Mouse (Mus musculus) adrenal gland, adult 8-10 months (tissue): ENCODE measurements around the gene Ccr4. TPM values are rescaled to one million over a fixed set of nuclear protein-coding genes. Genes with fewer than 3 reads are reported as not detected.
A peak's percentile ranks its signal among the peaks of the same experiment; 100 is the strongest.

Experiments
- DNase-seq: peaks from one replicate; pipeline ENCODE4 v3.0.0; 2022
- total RNA-seq, 4 experiments: library from RNA; stranded (reverse); gene quantifications; 2 replicates each; pipeline ENCODE4 v1.2.4; 2022

Ccr4 gene
- not detected for total RNA-seq

DNA sequence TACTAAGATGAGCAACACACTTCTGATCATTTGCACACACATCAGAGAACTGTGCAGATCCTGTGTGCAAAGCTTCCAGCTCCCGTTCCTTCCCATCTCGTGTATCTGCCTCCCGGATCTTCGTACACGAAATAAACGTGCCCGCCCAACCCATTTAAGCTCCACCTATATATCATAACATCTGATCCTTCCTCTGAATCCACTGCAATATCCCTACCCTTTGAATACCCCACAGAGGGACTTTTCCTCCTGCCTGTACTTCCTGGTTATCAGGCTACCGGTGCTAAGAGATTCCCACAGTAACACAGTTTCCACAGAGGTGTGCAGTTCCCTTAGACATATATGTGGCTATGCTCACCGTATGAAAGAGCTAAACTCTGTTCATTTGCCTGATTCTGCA lies at the start of gene Ccr4:
Gene Ccr4 (minus strand): TSS at position 101 of the 400 bp plus-strand sequence.
- no peak for DNase-seq

DNA sequence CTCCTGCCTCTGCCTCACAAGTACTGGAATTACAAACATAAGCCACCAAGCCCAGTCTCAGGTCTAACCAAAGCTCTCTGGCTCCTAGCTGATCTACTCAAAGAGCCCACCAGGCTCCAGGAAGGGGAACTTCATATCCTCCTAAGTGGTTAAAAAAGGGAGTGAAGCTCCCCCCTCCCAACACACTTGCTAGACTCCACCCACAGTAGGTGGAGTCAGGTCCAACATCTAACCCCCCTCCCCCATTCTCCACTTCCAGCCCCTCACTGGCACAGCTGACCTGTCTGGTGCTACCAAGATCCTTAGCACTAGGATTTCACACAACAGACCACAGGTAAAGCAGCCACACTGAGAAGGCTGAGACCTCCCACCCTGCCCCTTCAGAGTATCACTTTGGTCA lies 49.1 kb upstream of the Ccr4 start:
- DNase-seq = no peak

DNA sequence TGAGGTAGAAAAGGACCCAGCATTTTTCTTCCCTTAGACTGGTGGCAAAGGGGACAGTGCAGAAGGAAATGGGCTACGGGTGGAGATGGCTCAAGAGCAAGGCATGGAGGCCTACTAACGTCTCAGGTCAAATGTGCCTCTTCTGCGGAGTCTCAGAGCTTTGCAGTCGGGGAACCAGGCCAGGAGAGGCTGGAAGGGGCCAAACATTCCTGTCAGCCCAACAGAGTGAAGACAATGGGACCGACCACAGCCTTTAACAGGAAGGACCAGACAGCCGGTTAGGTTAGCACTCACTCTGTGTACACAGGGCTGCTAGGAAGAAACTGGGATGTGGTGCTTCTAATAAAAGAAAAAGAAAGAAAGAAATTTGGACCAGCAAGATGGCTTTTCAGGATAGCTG lies 45.3 kb upstream of the Ccr4 start:
- DNase-seq = no peak

DNA sequence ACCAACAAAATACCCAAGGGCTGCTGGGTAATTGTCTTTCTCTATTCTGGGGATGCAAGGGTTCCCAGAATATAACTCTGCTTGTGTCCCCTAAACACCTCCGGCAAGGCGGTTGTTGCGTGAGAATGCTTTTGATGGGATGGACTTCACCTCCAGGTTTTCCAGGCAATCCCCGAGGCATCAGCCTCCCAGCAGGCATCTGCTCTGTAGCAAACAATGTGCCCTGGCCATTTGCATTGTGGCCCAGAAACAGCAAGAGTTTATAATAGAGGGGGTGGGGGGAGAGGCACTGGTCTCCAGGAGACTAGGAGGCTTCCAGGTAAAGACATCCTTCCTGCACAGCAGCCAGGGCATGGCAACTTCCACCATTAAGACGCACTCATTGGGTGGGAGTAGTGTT lies 44.4 kb upstream of the Ccr4 start:
- DNase-seq = no peak

DNA sequence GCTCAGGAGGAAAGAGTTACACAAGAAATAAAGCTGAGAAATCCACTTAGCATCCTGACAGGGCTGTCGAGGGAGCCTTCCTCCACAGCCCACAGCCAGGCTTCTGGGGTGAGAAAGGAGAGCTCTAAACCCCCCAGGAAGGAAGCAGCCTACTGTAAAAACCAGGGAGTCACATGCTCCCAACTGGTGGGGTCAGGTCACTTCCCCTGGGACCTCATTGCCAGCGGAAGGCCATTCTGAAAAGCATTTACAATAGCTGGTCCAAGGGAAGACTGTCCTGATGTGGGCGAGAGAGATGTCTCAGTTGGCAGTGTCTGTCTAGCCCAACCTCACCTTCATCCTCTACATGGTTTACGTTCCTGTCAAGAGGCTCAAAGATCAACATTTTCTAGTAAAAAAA lies 43.8 kb upstream of the Ccr4 start:
- no peak for DNase-seq

DNA sequence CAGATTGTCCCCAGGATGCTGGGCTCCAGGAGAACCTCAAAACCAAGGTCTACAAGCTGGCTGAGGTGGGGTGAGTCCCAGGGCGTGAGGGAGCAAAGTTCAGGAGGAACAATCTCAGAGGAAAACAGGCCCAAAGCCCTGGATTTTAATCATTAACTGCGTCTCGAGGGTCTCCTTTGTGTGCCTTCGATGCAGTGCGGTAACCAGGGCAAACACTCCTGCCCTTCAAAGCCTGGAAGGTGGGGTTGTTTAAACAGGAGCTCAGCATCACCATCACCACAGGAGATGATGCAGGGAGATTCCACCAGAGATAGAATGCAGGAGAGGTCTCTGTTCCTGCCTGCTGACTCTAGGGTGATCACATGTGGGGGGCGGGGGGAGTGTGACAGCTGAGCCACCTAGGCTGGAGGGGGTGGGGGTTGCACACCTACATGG lies 42.9 kb upstream of the Ccr4 start:
- no peak for DNase-seq

DNA sequence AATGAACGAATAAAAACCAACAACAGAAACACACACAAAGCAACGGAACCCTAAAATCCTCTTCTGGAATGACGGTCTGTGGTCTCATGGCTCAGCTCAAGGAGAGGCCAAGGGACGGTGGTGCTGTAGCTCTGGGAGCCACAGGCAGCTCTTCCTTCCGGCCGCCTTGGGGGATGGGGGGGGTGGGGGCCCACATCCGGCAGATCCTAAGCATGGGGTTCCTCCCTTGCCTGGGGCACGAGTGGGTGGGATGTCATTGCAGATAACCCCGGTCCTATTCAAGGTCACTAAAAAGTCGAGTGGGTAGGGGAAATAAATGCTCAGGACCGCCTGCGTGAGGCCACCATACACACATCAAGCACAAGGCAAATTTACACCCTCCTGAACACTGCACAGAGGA lies 42.0 kb upstream of the Ccr4 start:
- no peak for DNase-seq

DNA sequence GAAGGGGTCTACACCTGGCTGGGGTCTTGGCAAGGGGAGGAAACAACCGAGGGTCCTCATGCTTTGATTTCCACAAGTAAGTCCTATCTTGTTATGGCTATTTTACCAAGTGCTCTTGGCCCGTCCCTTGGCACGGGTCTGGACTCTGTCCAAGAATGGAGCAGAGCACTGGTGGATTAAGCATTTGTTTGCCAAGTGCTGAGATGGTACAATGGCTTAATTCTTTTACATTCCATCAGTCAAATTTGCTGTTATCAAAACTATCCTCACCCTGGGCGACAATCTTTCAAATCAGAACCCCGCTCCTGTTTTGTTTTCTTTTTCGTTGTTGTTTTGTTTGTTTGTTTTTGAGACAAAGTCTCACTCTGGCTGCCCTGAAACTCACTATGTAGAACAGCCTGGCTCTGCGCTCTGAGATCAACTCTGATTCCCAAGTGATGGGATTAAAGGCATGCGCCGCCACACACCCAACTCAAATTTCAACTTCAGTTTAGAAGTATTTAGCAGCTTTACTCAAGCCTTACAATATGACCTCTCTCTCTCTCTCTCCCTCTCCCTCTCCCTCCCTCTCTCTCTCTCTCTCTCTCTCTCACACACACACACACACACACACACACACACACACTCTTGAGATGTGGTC lies 40.2 kb upstream of the Ccr4 start:
- no peak for DNase-seq

DNA sequence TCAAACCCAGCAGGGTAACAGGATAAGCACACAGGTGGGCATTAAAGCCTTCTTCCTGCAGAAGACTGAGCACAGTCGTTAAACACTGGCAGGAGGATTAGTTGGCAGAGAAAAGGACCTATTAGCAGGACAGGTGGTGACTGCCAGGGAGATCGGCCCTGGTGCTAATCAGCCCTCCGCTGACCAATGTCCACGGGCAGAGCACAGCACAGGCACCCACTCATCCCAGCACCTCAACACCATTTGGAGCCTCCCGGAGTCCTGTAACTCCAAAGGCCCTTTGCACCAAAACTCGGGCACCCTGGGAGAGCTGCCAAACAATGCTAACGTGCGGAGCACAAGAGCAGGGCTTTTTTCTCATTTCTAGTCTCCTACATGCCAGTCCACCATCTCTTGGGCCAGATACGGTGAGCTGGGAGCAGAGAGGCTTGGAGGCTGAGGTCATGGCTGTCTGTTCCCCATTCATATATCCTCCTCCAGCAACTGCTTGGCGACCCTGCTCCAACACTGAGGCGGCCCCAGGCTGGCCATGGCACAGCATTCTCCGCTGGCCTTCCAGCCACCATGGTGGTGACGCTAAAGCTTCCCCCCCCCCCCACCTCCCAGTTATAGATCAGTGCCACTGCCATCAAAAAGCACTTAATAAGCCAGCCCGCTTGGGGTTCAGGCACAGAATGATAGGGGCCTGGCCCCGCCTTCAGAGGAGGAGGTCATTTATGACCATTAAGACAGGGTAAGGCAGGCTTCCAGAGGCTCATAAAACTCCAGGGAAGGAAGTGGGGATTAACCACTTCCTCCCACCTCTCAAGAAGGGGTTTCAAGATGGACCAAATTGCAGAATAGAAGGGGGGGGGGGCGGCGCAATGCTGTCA lies 39.4 kb upstream of the Ccr4 start:
- no peak for DNase-seq

DNA sequence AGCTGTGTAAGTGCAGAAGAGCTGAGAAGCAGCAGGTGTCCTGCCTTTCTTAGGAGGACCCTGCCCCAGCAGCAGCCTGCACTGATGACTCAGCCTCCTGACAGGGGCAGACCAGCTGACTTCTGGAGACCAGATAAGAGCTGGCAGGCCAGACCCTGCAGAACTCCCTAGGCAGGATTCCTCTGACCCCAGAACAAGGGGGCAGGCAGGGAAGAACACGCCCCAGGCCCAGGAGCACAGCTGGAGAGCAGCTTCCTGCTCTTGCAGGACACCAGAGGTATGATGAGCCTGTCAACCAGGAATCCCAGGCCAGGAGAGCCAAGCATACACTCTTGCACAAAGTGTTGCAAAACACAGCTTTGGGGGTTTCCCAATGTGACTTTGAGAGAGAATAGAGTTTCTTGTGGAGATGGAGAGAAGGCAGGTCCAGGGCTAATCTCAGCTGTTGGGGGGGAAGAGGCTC lies 36.6 kb upstream of the Ccr4 start:
- DNase-seq = no peak

DNA sequence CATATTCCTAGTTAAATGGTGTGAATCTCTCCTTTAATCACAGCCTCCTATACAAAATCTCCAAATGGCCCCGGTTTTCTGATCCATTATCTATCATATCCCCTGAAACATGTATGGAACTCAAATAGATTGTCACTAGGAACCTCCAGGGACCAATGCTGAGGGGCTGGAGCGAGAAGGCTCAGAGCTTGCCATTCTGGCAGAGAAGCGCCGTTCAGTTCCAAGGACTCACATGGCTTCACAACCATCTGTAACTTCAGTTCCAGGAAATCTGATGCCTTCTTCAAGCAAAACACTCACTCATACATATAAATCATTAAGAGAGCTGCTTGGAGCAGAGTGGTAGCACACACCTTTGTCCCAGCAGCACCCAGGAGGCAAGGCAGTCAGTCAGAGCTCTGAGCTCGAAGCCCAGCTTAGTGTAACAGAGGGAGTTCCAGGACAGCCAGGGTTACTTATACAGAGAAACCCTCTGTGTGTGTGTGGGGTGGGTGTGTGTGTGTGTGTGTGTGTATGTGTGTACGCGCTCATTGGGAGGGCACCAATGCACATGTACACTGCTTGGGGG lies 34.4 kb upstream of the Ccr4 start:
- DNase-seq = no peak

DNA sequence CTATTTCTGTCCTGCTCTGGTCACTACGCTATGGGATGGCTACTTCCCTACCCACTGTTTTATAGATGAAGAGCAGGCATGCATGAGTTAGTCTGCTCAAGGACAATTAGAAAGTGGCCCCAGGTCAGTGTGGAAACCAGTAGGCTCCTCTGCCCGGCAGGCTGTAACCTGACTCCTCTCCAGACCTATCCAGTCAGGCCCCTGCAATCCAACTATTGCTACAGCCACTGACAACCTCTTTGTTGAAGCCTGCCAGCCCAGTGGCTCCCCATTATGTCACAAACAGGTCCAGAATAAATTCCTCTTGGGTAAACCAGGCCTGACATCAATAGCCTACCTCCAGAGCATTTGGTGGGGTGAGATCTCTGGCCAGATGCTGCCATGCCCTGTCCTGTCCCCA lies 31.9 kb upstream of the Ccr4 start:
- no peak for DNase-seq

DNA sequence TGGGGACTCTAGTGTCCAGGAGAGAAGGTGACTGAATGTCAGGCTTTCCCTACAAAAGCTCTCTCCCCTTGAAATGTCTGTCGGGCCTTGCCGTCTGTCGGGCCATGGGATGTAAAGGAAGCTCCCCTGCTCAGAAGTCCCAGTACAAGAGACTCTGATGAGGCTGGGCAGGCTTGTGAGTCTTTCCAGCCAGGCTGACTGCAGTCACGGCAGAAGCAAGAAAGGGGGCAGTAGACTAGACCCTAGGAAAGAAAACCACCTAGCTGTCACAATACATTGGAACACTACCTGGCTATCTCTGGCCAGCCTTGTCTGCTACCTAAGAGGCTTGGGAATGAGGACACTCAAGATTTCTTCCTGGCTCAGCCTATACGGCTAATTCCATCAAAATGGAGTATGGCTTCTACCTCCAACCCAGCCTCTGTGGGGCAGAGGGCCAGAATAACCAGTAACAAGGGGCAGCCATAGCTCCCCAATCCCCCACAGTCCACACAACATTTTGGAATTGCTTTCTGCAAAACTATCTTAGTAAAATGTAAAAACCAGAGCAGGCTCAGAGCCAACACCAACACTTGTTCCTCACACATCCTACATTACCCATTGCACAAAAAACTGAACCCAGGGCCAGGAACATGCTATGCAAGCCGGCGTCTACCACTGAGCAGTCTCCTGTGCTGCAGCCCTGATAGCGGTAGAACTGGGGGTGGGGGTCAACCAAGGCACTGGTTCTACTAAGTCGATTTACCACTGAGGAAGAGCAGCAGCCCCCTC lies 30.2 kb upstream of the Ccr4 start:
- DNase-seq = no peak

DNA sequence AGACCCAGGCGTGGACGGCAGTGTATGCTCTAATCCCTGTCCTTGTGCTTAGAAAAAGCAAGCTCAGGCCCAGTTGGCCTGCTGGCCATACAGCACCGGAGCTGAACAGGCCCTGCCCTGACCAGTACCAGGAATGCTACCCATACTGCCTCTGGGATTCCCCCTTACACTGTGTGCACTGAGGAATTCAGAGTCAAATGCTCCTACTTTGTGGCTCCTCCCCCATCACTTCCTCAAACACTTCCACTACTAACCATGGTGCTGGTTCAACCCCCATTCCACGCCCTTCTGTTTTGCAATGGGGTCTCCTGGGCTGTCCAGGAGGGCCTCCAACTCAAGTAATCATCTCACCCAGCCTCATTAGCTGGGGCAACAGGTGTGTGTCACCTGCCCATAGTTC lies 29.1 kb upstream of the Ccr4 start:
- no peak for DNase-seq

DNA sequence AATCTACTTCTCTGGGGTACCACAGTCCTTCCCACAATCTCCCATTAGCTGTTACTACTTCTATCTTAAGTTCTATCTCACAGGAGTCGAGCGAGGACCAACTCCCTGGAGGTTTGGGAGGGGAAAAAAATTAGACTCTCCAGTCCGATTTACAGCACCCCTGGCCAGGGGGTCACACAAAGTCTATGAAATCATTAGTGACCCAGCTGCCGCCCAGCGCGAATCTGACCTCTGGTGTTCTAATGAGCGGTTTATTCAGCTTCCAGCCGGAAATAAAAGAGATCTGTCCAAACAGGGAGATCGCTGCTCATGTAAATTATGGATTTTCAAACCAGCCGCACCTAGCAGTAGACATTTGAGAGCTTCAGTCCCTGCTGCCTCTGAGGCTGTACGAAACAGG lies 26.6 kb upstream of the Ccr4 start:
- DNase-seq = no peak

DNA sequence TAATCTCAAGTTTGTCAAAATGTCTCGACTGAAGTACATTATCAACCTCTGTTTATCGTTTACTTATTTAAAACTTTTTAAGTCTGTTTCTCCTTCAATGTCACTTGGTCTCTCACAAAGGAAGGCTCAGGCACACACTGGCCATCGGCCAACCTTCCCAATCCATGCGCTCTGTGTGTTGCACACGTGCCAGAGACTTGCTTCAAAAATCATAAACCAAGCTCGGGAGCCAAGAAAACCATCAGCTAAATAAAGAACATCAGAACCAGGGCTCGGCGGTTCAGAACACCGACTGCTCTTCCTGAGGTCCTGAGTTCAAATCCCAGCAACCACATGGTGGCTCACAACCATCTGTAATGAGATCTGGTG lies 23.9 kb upstream of the Ccr4 start:
- DNase-seq = no peak

DNA sequence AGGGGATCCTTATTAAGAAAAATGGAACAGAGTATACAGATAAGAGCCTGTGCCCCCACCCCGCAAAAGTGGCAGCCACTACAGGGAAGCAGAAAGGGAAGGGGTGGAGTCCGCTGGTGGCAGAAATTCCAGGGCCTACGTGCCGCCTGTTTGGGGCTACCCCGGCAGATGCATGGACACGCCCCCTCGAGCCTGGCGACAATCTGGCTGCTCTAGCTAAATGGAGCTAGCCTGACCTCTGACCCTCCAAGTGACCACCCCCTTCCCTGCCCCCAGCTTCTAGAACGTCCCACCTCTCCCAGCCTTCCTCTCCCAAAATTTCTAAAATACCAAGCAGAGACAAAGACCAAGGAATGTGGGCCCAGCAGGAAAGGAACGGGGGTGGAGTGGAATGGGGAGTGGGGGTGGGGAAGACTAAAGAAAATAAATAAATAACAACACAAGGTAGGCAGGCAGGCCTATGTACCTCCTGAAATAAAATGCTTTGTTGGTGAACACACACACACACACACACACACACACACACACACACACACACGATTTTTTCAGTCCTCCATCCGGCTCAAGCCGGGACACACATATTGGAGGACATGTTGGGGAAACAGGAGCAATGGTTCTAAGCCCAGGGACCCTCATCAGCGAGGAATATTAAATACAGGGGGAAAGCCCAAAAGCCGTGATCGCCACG lies 23.4 kb upstream of the Ccr4 start:
- no peak for DNase-seq

DNA sequence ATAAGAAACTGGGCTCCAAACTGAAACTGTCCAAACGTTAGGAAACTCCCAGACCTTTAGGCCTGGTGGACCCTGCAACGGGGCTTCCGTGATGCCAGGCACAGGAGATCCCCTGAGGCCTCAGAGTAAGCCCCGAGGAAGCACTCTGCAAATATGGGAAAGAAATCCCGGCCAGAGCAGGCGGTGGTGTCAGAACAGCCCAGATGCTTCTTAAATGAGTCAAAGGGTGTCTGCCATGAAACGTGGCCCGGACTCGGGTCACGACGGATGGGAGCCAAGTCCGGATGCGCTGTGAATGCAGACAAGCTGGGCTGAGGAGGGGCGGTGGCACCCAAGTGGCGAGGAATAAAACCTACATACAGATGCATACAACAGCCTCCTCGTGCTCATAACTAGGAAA lies 22.4 kb upstream of the Ccr4 start:
- DNase-seq = peak; percentile 10

DNA sequence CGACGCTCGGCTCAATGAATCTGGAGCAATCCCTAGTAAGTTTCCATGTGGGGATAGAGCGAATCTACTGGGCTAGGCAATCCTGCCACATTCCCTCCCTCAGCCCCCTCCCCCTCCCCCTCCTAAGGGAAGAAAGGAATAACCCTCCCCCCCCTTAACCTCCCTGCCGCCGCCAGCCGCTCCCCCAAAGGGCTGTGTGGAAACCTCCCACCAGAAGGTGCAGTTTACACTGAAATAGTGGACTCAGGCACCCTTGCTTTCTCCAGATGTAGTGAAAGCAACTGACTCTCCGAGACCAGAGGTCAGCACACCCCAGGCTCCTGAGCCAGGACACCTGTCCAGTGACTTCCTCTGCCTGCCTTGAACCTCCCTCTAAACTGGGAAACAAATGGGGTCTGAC lies 21.9 kb upstream of the Ccr4 start:
- no peak for DNase-seq

DNA sequence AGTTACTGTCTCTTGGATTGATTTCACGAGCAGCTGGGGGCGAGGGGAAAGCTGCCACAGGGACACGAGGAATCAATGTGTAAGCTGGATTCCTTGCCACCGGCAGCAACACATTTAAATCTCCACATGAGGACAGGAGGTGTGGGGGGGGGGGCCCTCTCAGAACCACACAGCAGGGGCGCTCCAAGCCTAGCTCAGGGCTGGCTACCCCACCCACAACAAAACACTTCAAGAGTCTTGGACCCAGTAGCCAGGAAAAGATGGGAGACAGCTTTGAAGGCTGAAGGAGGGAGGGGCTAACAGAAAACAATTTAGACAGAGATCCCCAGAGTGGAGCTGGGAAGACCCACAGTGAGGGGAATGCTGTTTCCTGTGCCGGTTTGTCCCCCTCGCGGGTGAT lies 21.2 kb upstream of the Ccr4 start:
- DNase-seq = no peak

DNA sequence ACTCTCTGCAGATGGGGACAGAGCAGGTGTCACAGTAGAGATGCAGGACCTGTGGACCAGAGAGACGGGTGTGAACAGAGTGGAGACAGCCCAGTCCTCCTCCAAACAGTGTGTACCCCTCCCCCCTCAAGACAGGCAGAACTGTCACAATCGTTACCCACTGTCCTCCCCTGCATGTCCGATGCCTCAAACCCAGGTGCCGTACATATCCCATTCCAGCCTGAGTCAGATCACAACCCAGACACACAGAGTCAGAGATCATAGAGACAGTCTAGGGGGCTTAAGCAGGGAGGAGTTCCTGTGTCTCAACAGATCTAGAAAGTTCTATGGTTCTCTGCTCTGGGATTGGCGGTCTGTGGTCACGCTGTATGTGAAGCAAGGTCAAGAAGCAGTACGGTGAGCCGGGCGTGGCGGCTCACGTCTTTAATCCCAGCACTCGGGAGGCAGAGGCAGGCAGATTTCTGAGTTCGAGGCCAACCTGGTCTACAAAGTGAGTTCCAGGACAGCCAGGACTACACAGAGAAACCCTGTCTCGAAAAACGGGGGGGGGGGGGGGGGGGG lies 20.4 kb upstream of the Ccr4 start:
- no peak for DNase-seq

DNA sequence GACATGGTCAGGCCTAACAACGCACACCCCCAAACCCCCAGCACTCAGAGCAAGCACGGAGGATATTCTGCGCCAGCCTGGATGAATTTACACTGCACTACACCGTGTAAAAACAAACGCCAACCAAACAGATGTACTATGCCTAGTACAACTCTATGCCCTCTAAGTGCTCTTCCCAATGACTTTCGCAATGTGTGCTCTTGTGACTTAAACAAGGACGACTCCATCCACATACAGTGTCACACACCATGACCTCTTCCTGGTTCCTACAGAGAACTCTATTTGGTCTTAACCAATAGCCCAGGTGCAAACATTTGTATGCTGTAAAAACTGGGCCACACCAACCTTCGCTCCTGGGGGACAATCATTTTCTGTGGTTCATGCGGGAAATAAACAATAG lies 17.8 kb upstream of the Ccr4 start:
- DNase-seq = no peak
